Mouse (Mus musculus) hindbrain, embryonic 13.5 days (tissue): ENCODE measurements around the gene Lrrfip1. TPM values are rescaled to one million over a fixed set of nuclear protein-coding genes. Genes with fewer than 3 reads are reported as not detected.

ENCODE experiments used
- ATAC-seq: fragments of 200-750 bp; cut with Nextera tagmentation; 2 replicates; pipeline ENCODE4 v1.8.0; 2017; ENCODE audit warnings: moderate TSS enrichment; ENCODE audit not compliant: low FRiP score
- H3K27ac ChIP-seq: fragments of 300-500 bp; sonication (generic); 2 replicates; pipeline ENCODE4 v1.5.1; 2015; ENCODE audit warnings: inconsistent platforms, mild to moderate bottlenecking, moderate library complexity
- H3K27me3 ChIP-seq: fragments of 300-500 bp; sonication (generic); 2 replicates; pipeline ENCODE4 v1.6.1; 2015; ENCODE audit warnings: mild to moderate bottlenecking, inconsistent platforms
- H3K36me3 ChIP-seq: fragments of 300-500 bp; sonication (generic); 2 replicates; pipeline ENCODE4 v1.6.1; 2015; ENCODE audit warnings: mild to moderate bottlenecking, inconsistent platforms
- H3K4me1 ChIP-seq: fragments of 300-500 bp; sonication (generic); replicated peaks from 2 replicates; pipeline ENCODE4 v1.6.1; 2015; ENCODE audit warnings: inconsistent platforms
- H3K4me2 ChIP-seq: fragments of 300-500 bp; sonication (generic); 2 replicates; pipeline ENCODE4 v1.6.1; 2015; ENCODE audit warnings: inconsistent platforms, mild to moderate bottlenecking, moderate library complexity
- H3K4me3 ChIP-seq: fragments of 300-500 bp; sonication (generic); 2 replicates; pipeline ENCODE4 v1.5.1; 2015; ENCODE audit warnings: mild to moderate bottlenecking, inconsistent platforms
- H3K9ac ChIP-seq: fragments of 300-500 bp; sonication (generic); 2 replicates; pipeline ENCODE4 v1.6.1; 2015; ENCODE audit warnings: mild to moderate bottlenecking, inconsistent platforms
- H3K9me3 ChIP-seq: fragments of 300-500 bp; sonication (generic); 2 replicates; pipeline ENCODE4 v1.6.1; 2016; ENCODE audit warnings: inconsistent platforms
- WGBS: fragments of 180-500 bp; shearing (Covaris S2); methylation state at CpG from one replicate; pipeline ENCODE4 v1.1.7; 2015; 5-methylcytosine and 5-hydroxymethylcytosine counted together
- polyA plus RNA-seq: library from polyadenylated mRNA; unstranded; fragments of >200 nt; fragmentation: Nextera tagmentation; extraction: Ambion mirVana; gene quantifications from 2 replicates; pipeline ENCODE4 v1.2.1, GENCODE M21; 2015

Lrrfip1 gene
- polyA plus RNA-seq, 1 experiment from 2014 or later, result 39.1 TPM

GRCm38 (mm10) chr1:91064903-91065525 lies 66.5 kb downstream of the Lrrfip1 start:
- H3K27ac ChIP-seq, result no peak overlapping the region
- no peaks in the 10 kb centered on the region for H3K27me3 ChIP-seq
- H3K4me2 ChIP-seq, result no peak overlapping the region
- no peaks in the 10 kb centered on the region for H3K9me3 ChIP-seq
- H3K36me3 ChIP-seq, result no peaks in the 10 kb centered on the region
- no peak for ATAC-seq
- WGBS, result 92% methylated on average over 11 of the region's 11 CpGs
- peaks cover 29% of the 10 kb centered on the region for H3K4me1 ChIP-seq
- H3K9ac ChIP-seq, result no peak overlapping the region
- no peak overlapping the region for H3K4me3 ChIP-seq

DNA sequence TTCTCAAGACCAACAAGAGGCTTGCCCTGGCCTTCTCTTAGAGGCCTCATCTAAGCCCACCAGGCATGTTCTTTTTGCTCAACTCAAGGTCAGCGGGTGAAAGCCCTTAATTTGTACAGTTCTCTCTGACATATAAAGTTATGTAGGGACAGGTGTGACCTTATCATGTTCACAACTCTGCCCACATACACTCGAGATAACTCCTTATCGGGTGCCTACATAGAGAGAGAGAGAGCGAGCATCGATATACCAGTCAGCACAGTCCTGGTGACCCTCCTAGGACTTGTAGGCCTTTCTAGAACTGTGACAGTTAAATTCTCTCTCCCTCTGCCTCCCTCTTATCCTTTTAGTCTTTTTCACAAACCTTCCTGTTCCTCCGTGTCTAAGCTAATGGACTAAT lies 67.5 kb downstream of the Lrrfip1 start:
- H3K36me3 ChIP-seq, result no peaks in the 10 kb centered on the region
- no peak overlapping the region for H3K4me3 ChIP-seq
- H3K4me2 ChIP-seq, result no peak overlapping the region
- H3K9me3 ChIP-seq, result no peaks in the 10 kb centered on the region
- H3K9ac ChIP-seq, result no peak overlapping the region
- no peak overlapping the region for H3K27ac ChIP-seq
- no peak for ATAC-seq
- peaks cover 26% of the 10 kb centered on the region for H3K4me1 ChIP-seq
- 94% methylated on average over 6 of the region's 6 CpGs for WGBS
- no peaks in the 10 kb centered on the region for H3K27me3 ChIP-seq

DNA sequence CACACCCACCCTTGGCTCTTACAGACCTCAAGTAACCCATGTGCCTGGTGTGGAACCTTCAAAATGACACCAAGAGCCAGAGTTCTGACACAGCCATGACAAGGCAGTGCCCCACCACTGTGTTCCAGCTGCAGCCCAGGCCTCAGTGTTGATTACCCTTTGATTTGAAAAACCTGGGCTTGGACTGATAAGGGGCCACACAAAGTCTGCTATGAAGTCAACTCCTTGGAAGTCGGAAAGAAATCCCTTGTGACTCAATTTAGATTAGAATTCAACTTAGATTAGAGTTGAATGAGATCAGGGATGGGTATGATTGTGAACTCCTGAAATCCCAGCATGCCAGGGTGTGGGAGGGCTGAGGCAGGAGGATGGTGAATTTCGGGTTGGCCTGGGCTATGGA lies 68.1 kb downstream of the Lrrfip1 start:
- Histone ChIP-seq H3K9ac (no peak overlapping the region), H3K27ac (no peak overlapping the region), H3K9me3 (no peaks in the 10 kb centered on the region), H3K4me1 (peaks cover 25% of the 10 kb centered on the region), H3K4me3 (no peak overlapping the region), H3K36me3 (no peaks in the 10 kb centered on the region), H3K27me3 (no peaks in the 10 kb centered on the region), H3K4me2 (no peak overlapping the region)
- no peak for ATAC-seq
- 84% methylated on average over 2 of the region's 2 CpGs for WGBS

DNA sequence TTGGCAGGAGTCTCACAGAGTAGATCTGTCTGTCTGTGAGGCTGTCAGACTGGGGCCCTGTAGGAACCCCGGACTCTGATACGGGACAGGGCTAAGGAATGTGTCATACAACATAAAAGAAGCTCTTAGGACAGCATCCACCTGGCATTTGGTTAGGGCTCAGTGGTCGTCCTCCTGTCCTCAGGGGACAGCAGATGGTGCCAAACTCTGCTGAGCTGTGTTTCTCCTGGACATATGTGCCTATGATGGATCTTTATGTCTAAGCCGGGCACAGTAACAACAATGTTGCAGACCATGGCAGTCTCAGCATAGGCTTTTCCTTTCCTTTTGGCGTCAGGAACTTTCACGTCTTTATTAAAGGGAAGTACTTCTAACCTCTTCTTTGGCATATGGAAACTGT lies 69.2 kb downstream of the Lrrfip1 start:
- peaks cover 20% of the 10 kb centered on the region for H3K4me1 ChIP-seq
- no peak overlapping the region for H3K9ac ChIP-seq
- no peak overlapping the region for H3K4me2 ChIP-seq
- H3K27ac ChIP-seq, result no peak overlapping the region
- H3K4me3 ChIP-seq, result no peak overlapping the region
- no peaks in the 10 kb centered on the region for H3K9me3 ChIP-seq
- 78% methylated on average over 6 of the region's 6 CpGs for WGBS
- H3K27me3 ChIP-seq, result no peaks in the 10 kb centered on the region
- no peak for ATAC-seq
- no peaks in the 10 kb centered on the region for H3K36me3 ChIP-seq

GRCm38 (mm10) chr1:91069575-91069974 lies 71.0 kb downstream of the Lrrfip1 start:
- 86% methylated on average over 6 of the region's 6 CpGs for WGBS
- Histone ChIP-seq H3K27ac (no peak overlapping the region), H3K4me3 (no peak overlapping the region), H3K4me2 (no peak overlapping the region), H3K4me1 (peaks cover 16% of the 10 kb centered on the region), H3K9me3 (no peaks in the 10 kb centered on the region), H3K36me3 (no peaks in the 10 kb centered on the region), H3K9ac (no peak overlapping the region), H3K27me3 (no peaks in the 10 kb centered on the region)
- ATAC-seq, result no peak

- Histone ChIP-seq H3K27me3 (no peaks in the 10 kb centered on the region), H3K4me2 (no peak overlapping the region), H3K4me3 (no peak overlapping the region), H3K4me1 (peaks cover 16% of the 10 kb centered on the region), H3K9me3 (no peaks in the 10 kb centered on the region), H3K9ac (no peak overlapping the region), H3K36me3 (no peaks in the 10 kb centered on the region), H3K27ac (no peak overlapping the region)
- 95% methylated on average over 8 of the region's 8 CpGs for WGBS
- ATAC-seq, result no peak
Measured at GRCm38 (mm10) chr1:91070547-91070946, 72.0 kb downstream of the Lrrfip1 start.

DNA sequence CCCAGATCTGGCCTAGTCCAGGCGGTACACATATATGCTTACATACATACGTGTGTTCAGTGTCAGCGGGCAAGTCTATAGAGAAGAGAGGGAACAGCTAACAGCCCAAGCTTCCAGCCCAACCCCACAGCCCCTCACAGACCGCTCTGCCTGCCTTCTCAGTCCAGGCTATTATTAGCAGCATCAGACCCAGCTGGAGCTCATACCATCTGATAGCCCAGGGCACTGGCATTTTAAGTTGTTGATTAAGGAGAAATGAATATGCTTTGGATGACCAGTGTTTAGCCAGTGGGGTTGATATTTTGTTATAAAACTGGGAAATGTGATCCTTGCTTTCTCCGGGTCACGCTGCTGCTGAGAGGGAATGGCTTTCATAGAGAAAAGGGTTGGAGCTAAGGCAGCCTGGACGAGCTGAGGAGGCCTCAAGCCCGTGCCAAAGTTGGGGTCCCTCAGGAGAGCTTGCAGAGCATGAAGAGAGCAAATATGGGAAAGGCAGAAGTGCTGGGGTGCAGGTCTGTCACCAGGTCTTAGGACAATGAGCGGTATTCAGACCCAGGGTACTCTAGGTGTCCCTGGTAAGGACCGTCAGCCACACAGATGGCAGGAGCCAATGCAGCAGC lies 73.2 kb downstream of the Lrrfip1 start:
- Histone ChIP-seq H3K36me3 (no peaks in the 10 kb centered on the region), H3K27ac (peak overlapping the region; percentile 35; the same call in 1 of the 2 replicates), H3K9me3 (no peaks in the 10 kb centered on the region), H3K4me1 (peaks cover 22% of the 10 kb centered on the region), H3K4me3 (no peak overlapping the region), H3K9ac (no peak overlapping the region), H3K4me2 (no peak overlapping the region), H3K27me3 (no peaks in the 10 kb centered on the region)
- no peak for ATAC-seq
- 84% methylated on average over 10 of the region's 10 CpGs for WGBS

DNA sequence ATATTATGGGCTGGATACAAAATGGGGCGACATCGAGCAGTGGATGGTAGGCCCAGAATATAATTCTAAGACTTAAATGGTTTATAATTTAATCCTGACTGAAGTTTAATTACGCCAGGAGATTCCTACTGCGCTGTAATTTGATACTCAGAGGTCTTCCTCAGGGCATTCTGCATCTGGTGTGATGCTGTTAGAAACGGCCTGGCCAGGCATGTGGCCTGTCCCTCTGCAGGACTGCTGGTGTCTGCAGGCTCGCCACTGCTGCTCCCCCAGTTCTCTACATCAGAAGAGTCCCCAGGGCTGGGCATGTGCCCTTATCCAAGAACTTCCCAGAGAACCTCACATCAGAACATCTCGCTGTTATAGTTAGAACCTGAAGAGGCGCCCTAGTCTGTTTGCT lies 78.4 kb downstream of the Lrrfip1 start:
- 58% methylated on average over 8 of the region's 8 CpGs for WGBS
- no peak overlapping the region for H3K9ac ChIP-seq
- peaks cover 23% of the 10 kb centered on the region for H3K4me1 ChIP-seq
- H3K27me3 ChIP-seq, result no peaks in the 10 kb centered on the region
- no peaks in the 10 kb centered on the region for H3K36me3 ChIP-seq
- no peak overlapping the region for H3K4me3 ChIP-seq
- no peaks in the 10 kb centered on the region for H3K9me3 ChIP-seq
- no peak for ATAC-seq
- H3K27ac ChIP-seq, result no peak overlapping the region
- no peak overlapping the region for H3K4me2 ChIP-seq

DNA sequence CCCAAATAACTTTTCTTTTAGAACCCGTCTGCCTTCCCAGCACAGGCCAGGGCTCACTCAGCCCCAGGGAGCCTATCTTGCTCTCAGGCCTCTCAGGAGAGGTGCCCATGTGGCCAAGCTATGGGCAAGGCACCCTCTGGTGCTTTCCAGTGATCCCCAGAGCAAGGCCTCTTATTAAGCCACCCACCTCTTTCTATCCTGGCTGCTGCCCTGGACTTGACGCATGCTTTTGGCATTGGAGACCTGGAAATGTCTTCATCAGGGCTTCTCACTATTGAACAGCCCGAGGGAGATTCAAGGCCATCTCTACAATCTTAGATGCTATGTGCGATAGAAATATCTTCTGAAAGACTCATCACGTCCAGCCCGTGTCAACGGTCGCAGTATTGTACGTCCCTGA lies 78.9 kb downstream of the Lrrfip1 start:
- Histone ChIP-seq H3K4me2 (no peak overlapping the region), H3K4me3 (no peak overlapping the region), H3K9me3 (no peaks in the 10 kb centered on the region), H3K27ac (no peak overlapping the region; the same call in 1 of the 2 replicates), H3K27me3 (no peaks in the 10 kb centered on the region), H3K9ac (no peak overlapping the region), H3K4me1 (peaks cover 20% of the 10 kb centered on the region), H3K36me3 (no peaks in the 10 kb centered on the region)
- WGBS, result 80% methylated on average over 9 of the region's 9 CpGs
- ATAC-seq, result no peak

DNA sequence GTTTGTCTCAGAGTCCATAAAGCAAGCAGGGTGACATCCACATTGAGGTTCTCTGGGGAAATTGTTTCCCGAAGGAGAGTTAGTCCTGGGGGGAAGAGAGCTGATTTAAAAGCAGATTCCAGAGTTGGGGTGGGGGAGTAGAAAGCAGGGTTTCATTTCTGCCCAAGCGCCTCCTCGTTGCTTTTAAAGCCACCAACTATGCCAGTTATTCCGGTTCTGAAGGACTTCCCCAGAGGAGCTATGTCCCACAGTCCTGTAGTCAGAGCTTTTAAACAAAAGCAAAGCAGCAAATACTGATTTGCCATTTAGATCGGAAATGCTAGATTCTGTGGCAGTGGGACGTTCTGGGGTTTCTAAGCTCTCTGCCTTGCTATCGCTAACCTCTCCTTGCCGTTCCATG lies 79.4 kb downstream of the Lrrfip1 start:
- H3K27ac ChIP-seq, result no peak overlapping the region
- WGBS, result 88% methylated on average over 8 of the region's 8 CpGs
- no peak overlapping the region for H3K9ac ChIP-seq
- H3K4me2 ChIP-seq, result no peak overlapping the region
- H3K36me3 ChIP-seq, result no peaks in the 10 kb centered on the region
- ATAC-seq, result no peak
- H3K9me3 ChIP-seq, result no peaks in the 10 kb centered on the region
- peaks cover 20% of the 10 kb centered on the region for H3K4me1 ChIP-seq
- H3K27me3 ChIP-seq, result no peaks in the 10 kb centered on the region
- no peak overlapping the region for H3K4me3 ChIP-seq

DNA sequence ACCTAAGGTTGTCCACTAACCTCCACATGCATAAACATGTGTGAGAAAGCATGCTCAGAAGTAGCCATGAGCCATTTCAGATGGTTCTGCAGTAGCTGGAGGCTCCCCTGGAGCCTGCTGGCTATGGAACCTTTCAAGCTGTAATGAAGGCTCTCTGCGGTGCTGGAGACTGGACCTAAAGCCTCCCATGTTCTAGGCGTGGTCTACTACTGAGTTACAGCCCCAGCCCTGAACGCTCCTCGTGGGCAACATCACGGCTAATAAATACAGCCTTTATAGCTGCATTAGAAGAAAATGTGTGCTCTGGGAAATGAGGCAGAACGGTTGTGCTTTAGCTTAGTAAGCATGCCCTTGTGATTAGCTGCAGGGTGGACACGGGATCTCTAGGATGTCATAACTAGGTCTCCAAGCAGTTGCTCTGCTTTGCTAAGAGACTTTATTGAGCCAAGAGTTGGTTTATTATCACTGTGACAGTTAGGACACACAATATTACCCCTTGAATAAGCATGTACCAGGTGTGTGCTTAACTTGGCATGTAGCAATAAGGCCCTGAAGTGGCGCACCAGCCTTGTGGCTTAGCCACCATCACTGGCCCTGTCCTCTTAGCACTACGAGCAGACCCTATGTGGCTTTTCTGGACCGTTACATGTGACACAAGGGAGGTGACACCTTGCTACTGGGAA lies 81.3 kb downstream of the Lrrfip1 start:
- no peaks in the 10 kb centered on the region for H3K36me3 ChIP-seq
- H3K27ac ChIP-seq, result no peak overlapping the region
- H3K9me3 ChIP-seq, result no peaks in the 10 kb centered on the region
- no peak overlapping the region for H3K4me3 ChIP-seq
- peaks cover 20% of the 10 kb centered on the region for H3K4me1 ChIP-seq
- no peak overlapping the region for H3K9ac ChIP-seq
- H3K4me2 ChIP-seq, result no peak overlapping the region
- 73% methylated on average over 10 of the region's 10 CpGs for WGBS
- ATAC-seq, result no peak
- no peaks in the 10 kb centered on the region for H3K27me3 ChIP-seq

- H3K9ac ChIP-seq, result no peak overlapping the region
- H3K9me3 ChIP-seq, result no peaks in the 10 kb centered on the region
- no peak for ATAC-seq
- 82% methylated on average over 7 of the region's 7 CpGs for WGBS
- no peak overlapping the region for H3K27ac ChIP-seq
- H3K4me1 ChIP-seq, result peaks cover 20% of the 10 kb centered on the region
- H3K36me3 ChIP-seq, result no peaks in the 10 kb centered on the region
- H3K27me3 ChIP-seq, result no peaks in the 10 kb centered on the region
- H3K4me2 ChIP-seq, result no peak overlapping the region
- H3K4me3 ChIP-seq, result no peak overlapping the region
Measured at GRCm38 (mm10) chr1:91080423-91080749, 81.8 kb downstream of the Lrrfip1 start.

DNA sequence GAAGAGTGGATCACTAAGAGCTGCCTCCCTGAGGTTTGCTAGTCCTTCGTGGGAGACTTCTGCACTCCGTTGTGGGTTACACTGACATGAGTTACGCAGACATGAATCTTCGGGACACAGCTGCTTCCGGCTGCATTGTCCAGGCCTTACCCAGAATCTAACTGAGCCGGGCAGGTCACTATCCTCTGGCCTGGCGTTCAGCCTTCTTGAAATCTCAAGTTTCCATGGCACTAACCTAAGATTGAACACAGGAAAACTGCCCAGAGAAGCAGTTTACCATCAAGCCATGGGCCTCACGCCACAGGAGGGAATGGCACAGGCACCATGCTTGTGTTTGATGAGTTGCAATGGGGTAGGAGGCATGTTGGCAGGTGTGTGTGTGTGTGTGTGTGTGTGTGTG lies 85.8 kb downstream of the Lrrfip1 start:
- no peaks in the 10 kb centered on the region for H3K27me3 ChIP-seq
- no peak for ATAC-seq
- 93% methylated on average over 8 of the region's 8 CpGs for WGBS

More for the DNA sequence above, 85.8 kb downstream of the Lrrfip1 start:
- Histone ChIP-seq H3K4me1 (peaks cover 16% of the 10 kb centered on the region), H3K9ac (no peak overlapping the region), H3K4me3 (no peak overlapping the region), H3K27ac (no peak overlapping the region), H3K4me2 (no peak overlapping the region), H3K36me3 (no peaks in the 10 kb centered on the region), H3K9me3 (no peaks in the 10 kb centered on the region)
